Comparison of ENCODE assay signal across 19 mouse cellular contexts in the genomic region with DNA sequence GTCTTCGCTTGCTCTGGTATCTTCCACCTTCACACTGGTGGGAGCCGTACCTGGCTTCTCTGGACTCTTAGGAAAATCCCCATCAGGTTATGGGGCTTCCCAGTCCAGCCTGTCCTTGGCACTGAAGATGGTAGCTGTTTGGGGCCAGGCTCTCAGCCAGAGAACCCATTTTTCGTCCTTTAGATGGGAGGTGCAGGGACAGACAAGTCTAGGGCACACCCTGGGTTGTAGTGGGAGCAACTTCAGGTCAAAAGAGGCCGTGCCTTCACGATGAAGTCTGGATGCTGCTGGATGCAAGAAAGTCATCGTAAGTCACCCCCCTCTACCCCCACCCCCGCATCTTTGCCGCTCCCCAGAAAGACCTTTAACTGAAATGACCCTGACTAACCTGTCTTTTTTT. TPM values are rescaled to one million over a fixed set of nuclear protein-coding genes. Genes with fewer than 3 reads are reported as not detected.
A peak's percentile ranks its signal among the peaks of the same experiment; 100 is the strongest.
DNase-seq lines count a peak whose midpoint lies in the region; TF ChIP-seq lines count a peak whose summit lies in the region.
"Had no signal": no experiment of that assay in that cellular context is flagged by ENCODE, and none has a peak within 500 bp of the region (broad histone marks: within the 10 kb centered on the region; RNA-seq: fewer than 3 reads in every experiment).

No protein-coding gene starts in this region.

- peak; percentile 26 for DNase-seq in cerebellum, adult 9-10 months
- no peak for DNase-seq in cerebellum, adult 11 months
- peak; percentile 15 for DNase-seq in gastrocnemius, adult 2 months
- DNase-seq in gastrocnemius, adult 18-20 months (ENCODE audit: low spot score), result no peak
- peak; percentile 4 for DNase-seq in kidney, postnatal 10 days
- no peak for DNase-seq in kidney, adult 9 months
- peak; percentile 15 for DNase-seq in urinary bladder, adult 2 months (ENCODE audit: low spot score)
- DNase-seq in urinary bladder, postnatal 14 days (ENCODE audit: low spot score), result no peak
- DNase-seq: adrenal gland, adult 2 months; adrenal gland, postnatal 10 days; adrenal gland, postnatal 25 days; embryo, embryonic 11 days had no signal

- intact Hi-C loops in gastrocnemius, adult 2 months (cut with DNase I), result loop anchor here (1.0 to 5.0 kb wide), 3 partner anchors 48 to 218 kb away; no protein-coding TSS in a partner anchor

- peak overlapping the region; percentile 10; the same call in 1 of the 2 replicates for H3K27ac ChIP-seq in gastrocnemius, adult 2 months
- H3K27ac ChIP-seq: embryonic facial prominence, embryonic 15.5 days; forebrain, embryonic 10.5 days; forebrain, embryonic 12.5 days had no signal

- no peak overlapping the region for H3K4me3 ChIP-seq in gastrocnemius, adult 2 months
- H3K4me3 ChIP-seq: embryonic facial prominence, embryonic 13.5 days; embryonic facial prominence, embryonic 15.5 days; erythroblast, embryonic 14.5 days; forebrain, embryonic 10.5 days; forebrain, embryonic 12.5 days had no signal

- no peak for TF ChIP-seq CTCF in gastrocnemius, adult 2 months (IDR thresholded peaks at IDR 0.05)

RNA-seq across cellular contexts. Expression of a gene that starts 9.2 kb away (rescaled TPM):
- total RNA-seq in gastrocnemius, adult 2 months (2021), result 1 to 10 TPM; 1.0 to 2.4 TPM
- total RNA-seq in gastrocnemius, adult 18-20 months (2021), result 1 to 10 TPM; 1.8 to 2.3 TPM
- polyA plus RNA-seq in urinary bladder, adult 2 months (2012; rRNA removed), result 57.5 and 76.1 TPM in 2 replicates

RNA-seq across cellular contexts. Expression of a gene that starts 45.5 kb away (rescaled TPM):
- total RNA-seq in gastrocnemius, adult 2 months (2021), result 1 to 10 TPM; 2.9 to 4.6 TPM
- total RNA-seq in gastrocnemius, adult 18-20 months (2021), result 1 to 10 TPM; 2.4 to 2.8 TPM
- polyA plus RNA-seq in urinary bladder, adult 2 months (2012; rRNA removed), result 8.6 and 10.5 TPM in 2 replicates
- total RNA-seq: MEL had no signal
- polyA plus RNA-seq: C2C12; erythroblast, embryonic 14.5 days had no signal

Comparison
In these comparisons a context has a peak if more than half of its experiments do, and no peak if none do; other contexts are left out.
1. DNase-seq: peak in cerebellum, adult 9-10 months (single experiment), gastrocnemius, adult 2 months (single experiment), kidney, postnatal 10 days (single experiment) and urinary bladder, adult 2 months (single experiment); none in cerebellum, adult 11 months (single experiment), gastrocnemius, adult 18-20 months (single experiment), kidney, adult 9 months (single experiment) and urinary bladder, postnatal 14 days (single experiment).